Mouse (Mus musculus) common myeloid progenitor, adult 5-6 weeks (primary cell): ENCODE data around the gene Klhl12. TPM values are rescaled to one million over a fixed set of nuclear protein-coding genes. Genes with fewer than 3 reads are reported as not detected.

Experiments used
- total RNA-seq: library from RNA; stranded (forward); fragments of 200-1000, 187-1606 nt; gene quantifications from 2 replicates; pipeline ENCODE4 v1.2.3, GENCODE M21; 2017

The Klhl12 gene
- total RNA-seq, 1 experiment from 2014 or later: 21.8 TPM

Other genes starting within 250 kb of the Klhl12 start
- not detected in 2 replicates for gene Adora1, start 220.1 kb upstream of the Klhl12 start, total RNA-seq
- gene Myog, start 165.5 kb upstream of the Klhl12 start, total RNA-seq: not detected in 2 replicates
- gene Ppfia4, start 122.6 kb upstream of the Klhl12 start, total RNA-seq: 5.1 and 5.3 TPM in 2 replicates
- 44.0 and 51.2 TPM in 2 replicates for gene Tmem183a, start 93.6 kb upstream of the Klhl12 start, total RNA-seq
- gene 4933406M09Rik, start 69.6 kb upstream of the Klhl12 start, total RNA-seq: not detected in 2 replicates
- gene Cyb5r1, start 50.0 kb upstream of the Klhl12 start, total RNA-seq: 22.5 and 23.4 TPM in 2 replicates
- gene Adipor1, start 40.2 kb upstream of the Klhl12 start, total RNA-seq: 29.5 and 36.4 TPM in 2 replicates
- gene Rabif, start 39.1 kb downstream of the Klhl12 start, total RNA-seq: 15.2 and 18.3 TPM in 2 replicates
- gene Mgat4e, start 94.2 kb downstream of the Klhl12 start, total RNA-seq: not detected in 2 replicates
- 32.7 and 35.6 TPM in 2 replicates for gene Kdm5b, start 104.6 kb downstream of the Klhl12 start, total RNA-seq
- 0.05 TPM in 1 of 2 replicates, not detected in the other for gene Syt2, start 191.1 kb downstream of the Klhl12 start, total RNA-seq